Mouse (Mus musculus): Measurements from ENCODE around the gene Gsdma.

Gsdma gene

GRCm38 (mm10) chr11:98710416-98711045, 46.4 kb downstream of the Gsdma start:
- DNase-seq = peak; percentile 89 to 94

GRCm38 (mm10) chr11:98711046-98711434, 46.9 kb downstream of the Gsdma start:
- DNase-seq = no peak

- DNase-seq = peak in 1 of 2 experiments; percentile 50
Observed at GRCm38 (mm10) chr11:98712009-98712408, 47.9 kb downstream of the Gsdma start.

- DNase-seq = peak; percentile 45 to 61
Observed at GRCm38 (mm10) chr11:98713703-98714102, 49.6 kb downstream of the Gsdma start.

- DNase-seq = peak in 1 of 2 experiments; percentile 31
Observed at GRCm38 (mm10) chr11:98715946-98716345, 51.8 kb downstream of the Gsdma start.

- DNase-seq = peak; percentile 71 to 77
Observed at GRCm38 (mm10) chr11:98717904-98718303, 53.8 kb downstream of the Gsdma start.

GRCm38 (mm10) chr11:98720756-98721155, 56.6 kb downstream of the Gsdma start:
- DNase-seq = no peak

- DNase-seq = peak; percentile 75 to 82
Observed at GRCm38 (mm10) chr11:98721458-98722226, 57.5 kb downstream of the Gsdma start.

- DNase-seq = peak; percentile 35 to 43
Observed at GRCm38 (mm10) chr11:98723098-98723497, 58.9 kb downstream of the Gsdma start.

- peak in 1 of 2 experiments; percentile 63 for DNase-seq
Observed at GRCm38 (mm10) chr11:98725926-98726506, 61.9 kb downstream of the Gsdma start.
